Mouse (Mus musculus) hindbrain, postnatal 0 days (tissue): ENCODE measurements at regions not wholly inside any gene's neighbourhood (a gene's known extent, or its start where the extent isn't known, plus 50 kb on each side); places are given as distances from the start of the nearest gene placed in this dataset.
"Not testable (repeated sequence)": the region's sequence is repeated elsewhere in the genome, so short reads cannot be mapped to it uniquely, and the experiment has no call there.

Experiments used
- ATAC-seq: fragments of 200-750 bp; cut with Nextera tagmentation; 2 replicates; pipeline ENCODE4 v1.8.0; 2017; ENCODE audit warnings: mild to moderate bottlenecking, moderate TSS enrichment, moderate library complexity
- DNase-seq: peaks from one replicate; pipeline ENCODE4 v3.0.0-alpha.2; 2015; ENCODE audit warnings: low spot score
- H3K27ac ChIP-seq: fragments of 300-500 bp; sonication (generic); 2 replicates; pipeline ENCODE4 v1.5.1; 2014; ENCODE audit warnings: mild to moderate bottlenecking
- H3K27me3 ChIP-seq: fragments of 300-500 bp; sonication (generic); 2 replicates; pipeline ENCODE4 v1.6.1; 2014; ENCODE audit warnings: low read length, mixed read lengths; ENCODE audit not compliant: insufficient read depth
- H3K36me3 ChIP-seq: fragments of 300-500 bp; sonication (generic); 2 replicates; pipeline ENCODE4 v1.6.1; 2014; ENCODE audit warnings: low read length, mixed read lengths; ENCODE audit not compliant: insufficient read depth
- H3K4me1 ChIP-seq: fragments of 300-500 bp; sonication (generic); 2 replicates; pipeline ENCODE4 v1.6.1; 2014; ENCODE audit warnings: antibody characterized with exemption, low read length, mixed read lengths; ENCODE audit not compliant: insufficient read depth
- H3K4me2 ChIP-seq: fragments of 300-500 bp; sonication (generic); 2 replicates; pipeline ENCODE4 v1.6.1; 2014; ENCODE audit warnings: low read depth, mild to moderate bottlenecking, low read length, moderate library complexity, mixed read lengths
- H3K4me3 ChIP-seq: fragments of 300-500 bp; sonication (generic); 2 replicates; pipeline ENCODE4 v1.5.1; 2014; ENCODE audit warnings: low read length
- H3K9ac ChIP-seq: fragments of 300-500 bp; sonication (generic); replicated peaks from 2 replicates; pipeline ENCODE4 v1.6.1; 2014; ENCODE audit warnings: mild to moderate bottlenecking, low read length, moderate library complexity, mixed read lengths
- H3K9me3 ChIP-seq: fragments of 300-500 bp; sonication (generic); 2 replicates; pipeline ENCODE4 v1.6.1; 2016; ENCODE audit warnings: low read length, mixed read lengths
- CTCF ChIP-seq: IDR thresholded peaks from 2 replicates; pipeline ENCODE4 v1.5.1; 2016; ENCODE audit warnings: antibody characterized with exemption, control low read depth, low read depth
- WGBS: fragments of 180-500 bp; shearing (Covaris S2); extraction: QIAGEN DNeasy Blood & Tissue Kit; methylation state at CpG from one replicate; pipeline ENCODE4 v1.1.7; 2014; 5-methylcytosine and 5-hydroxymethylcytosine counted together

DNA sequence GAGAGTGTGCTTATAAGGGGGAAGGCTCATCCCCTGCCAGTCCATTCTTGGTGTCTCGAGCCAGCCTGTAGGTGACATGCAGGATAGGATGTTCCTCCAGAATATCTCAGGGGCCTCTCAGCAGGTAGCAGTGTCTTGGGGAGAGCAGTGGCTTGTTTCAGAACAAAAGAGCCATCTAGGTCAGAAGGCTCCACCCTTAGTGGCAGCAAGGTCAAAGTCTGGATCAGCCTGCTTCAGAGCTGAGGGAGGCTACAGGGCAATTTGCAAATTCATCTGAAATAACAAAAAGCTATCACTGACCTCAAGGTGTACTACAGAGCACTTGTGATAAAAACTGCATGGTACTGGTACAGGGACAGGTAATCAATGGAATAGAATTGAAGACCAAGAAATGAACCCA is 1679.5 kb downstream of the Stim2 start:
- not testable (repeated sequence) for H3K9me3 ChIP-seq, ATAC-seq, H3K4me3 ChIP-seq, H3K4me1 ChIP-seq, H3K27me3 ChIP-seq, DNase-seq, H3K9ac ChIP-seq, H3K27ac ChIP-seq, H3K36me3 ChIP-seq, H3K4me2 ChIP-seq
- WGBS: 45% methylated on average over 1 of the region's 1 CpGs

DNA sequence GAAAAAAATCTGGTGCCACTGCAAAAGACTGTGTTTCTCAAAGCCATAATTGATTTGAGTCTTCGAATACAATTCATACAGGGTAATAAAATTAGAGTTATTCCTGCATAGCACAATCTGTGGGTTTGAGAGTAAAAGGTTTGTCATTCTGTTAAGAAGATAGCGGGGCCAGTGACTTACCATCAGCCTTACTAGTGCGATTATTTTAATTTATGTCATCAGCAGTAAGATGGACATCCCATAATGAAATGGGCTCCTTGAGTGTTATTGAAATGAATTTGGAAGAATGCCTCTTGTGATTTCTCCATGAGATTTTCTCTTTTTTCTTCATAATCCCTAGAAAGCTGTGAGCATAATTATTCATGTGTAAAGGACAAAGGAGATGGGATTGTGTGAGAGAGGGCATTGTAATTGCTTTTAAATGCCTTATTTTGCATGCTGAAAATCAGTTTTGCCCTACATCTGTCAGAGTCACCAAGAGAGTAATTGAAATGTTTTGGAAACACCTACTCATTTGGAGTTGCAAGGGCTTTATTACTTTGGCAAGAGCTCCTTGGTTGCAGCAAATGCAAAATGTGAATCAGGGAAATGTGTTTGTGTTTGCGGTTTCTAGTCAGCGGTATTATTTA is 1692.9 kb downstream of the Stim2 start:
- Histone ChIP-seq H3K36me3 (no peaks in the 10 kb centered on the region), H3K4me1 (no peaks in the 10 kb centered on the region), H3K27me3 (no peaks in the 10 kb centered on the region), H3K27ac (no peak overlapping the region), H3K9ac (no peak overlapping the region), H3K4me2 (no peak overlapping the region), H3K4me3 (no peak overlapping the region), H3K9me3 (no peaks in the 10 kb centered on the region)
- TF ChIP-seq CTCF: no peak
- WGBS: 75% methylated on average over 5 of the region's 5 CpGs
- DNase-seq (peak; percentile 24), ATAC-seq (no peak)

DNA sequence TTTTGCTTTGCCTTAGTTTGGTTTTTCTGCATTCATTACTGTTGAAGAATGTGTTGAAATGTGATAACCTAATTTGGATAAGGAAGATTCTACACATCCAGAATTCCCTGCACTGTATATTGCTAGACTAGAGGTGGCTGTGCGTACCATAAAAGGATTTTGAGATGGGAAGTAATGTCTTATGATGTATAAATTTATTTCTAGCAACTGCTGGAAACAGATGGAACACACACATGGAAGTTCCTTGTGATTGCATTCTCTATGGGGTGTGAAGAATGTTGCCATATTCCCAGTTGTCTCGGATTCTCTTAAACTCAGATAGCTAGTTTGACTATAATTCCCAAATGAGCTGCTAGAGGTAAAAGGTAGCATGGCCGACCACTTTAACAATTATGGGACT is 1706.2 kb downstream of the Stim2 start:
- Histone ChIP-seq H3K9ac (no peak overlapping the region), H3K4me1 (no peaks in the 10 kb centered on the region), H3K27ac (no peak overlapping the region), H3K36me3 (no peaks in the 10 kb centered on the region), H3K4me3 (no peak overlapping the region), H3K4me2 (no peak overlapping the region), H3K27me3 (no peaks in the 10 kb centered on the region), H3K9me3 (no peaks in the 10 kb centered on the region)
- WGBS: 88% methylated on average over 3 of the region's 3 CpGs
- DNase-seq: no peak
- TF ChIP-seq CTCF: no peak
- no peak for ATAC-seq

DNA sequence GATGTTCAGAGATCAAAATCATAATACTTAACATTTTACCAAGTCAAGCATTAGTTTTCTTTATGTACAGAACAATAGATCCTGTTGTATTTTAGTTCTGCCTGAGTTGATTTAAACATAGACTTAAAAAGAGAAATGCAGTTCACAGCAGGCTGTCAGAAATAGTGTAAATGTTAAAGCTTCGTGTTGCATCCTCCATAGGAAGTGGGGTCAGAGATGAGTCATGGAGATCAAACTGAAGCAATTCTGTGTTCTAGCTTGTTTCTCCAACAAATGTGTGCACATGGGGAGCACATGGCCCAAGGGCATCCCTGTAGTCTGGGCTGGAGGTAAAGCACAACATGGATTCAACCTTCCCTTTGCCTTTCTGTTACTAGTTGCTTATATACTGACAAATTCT is 1713.5 kb downstream of the Stim2 start:
- no peak overlapping the region for H3K4me2 ChIP-seq
- no peak for ATAC-seq
- 18% methylated on average over 1 of the region's 1 CpGs for WGBS

DNA sequence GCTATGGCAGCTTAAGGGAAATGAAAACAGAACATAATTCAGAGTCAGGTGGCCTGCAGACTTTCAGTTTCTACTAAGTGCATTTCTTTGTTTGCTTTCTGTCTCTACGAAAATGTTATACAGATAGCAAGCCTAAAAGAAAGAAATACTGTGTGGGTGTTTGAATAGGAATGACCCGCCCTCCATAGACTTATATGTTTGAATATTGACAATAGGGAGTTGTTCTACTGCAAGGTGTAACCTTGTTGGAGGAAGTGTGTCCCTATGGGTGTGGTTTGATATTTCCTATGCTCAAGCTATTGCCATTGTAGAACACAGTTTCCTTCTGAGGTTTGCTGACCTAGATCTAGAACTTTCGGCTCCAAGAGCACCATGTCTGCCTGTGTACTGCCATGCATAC is 1736.8 kb downstream of the Stim2 start:
- Histone ChIP-seq H3K4me2 (no peak overlapping the region), H3K4me3 (no peak overlapping the region), H3K9me3 (no peaks in the 10 kb centered on the region), H3K9ac (no peak overlapping the region), H3K4me1 (no peaks in the 10 kb centered on the region), H3K27me3 (no peaks in the 10 kb centered on the region), H3K36me3 (no peaks in the 10 kb centered on the region), H3K27ac (no peak overlapping the region)
- WGBS: 80% methylated on average over 3 of the region's 3 CpGs
- DNase-seq: no peak
- no peak for ATAC-seq
- no peak for TF ChIP-seq CTCF

More for the DNA sequence above, 1713.5 kb downstream of the Stim2 start:
- DNase-seq: no peak
- H3K27me3 ChIP-seq: no peaks in the 10 kb centered on the region
- no peaks in the 10 kb centered on the region for H3K4me1 ChIP-seq
- no peak overlapping the region for H3K9ac ChIP-seq
- H3K4me3 ChIP-seq: no peak overlapping the region
- H3K9me3 ChIP-seq: no peaks in the 10 kb centered on the region
- TF ChIP-seq CTCF: no peak
- no peak overlapping the region for H3K27ac ChIP-seq
- H3K36me3 ChIP-seq: no peaks in the 10 kb centered on the region

DNA sequence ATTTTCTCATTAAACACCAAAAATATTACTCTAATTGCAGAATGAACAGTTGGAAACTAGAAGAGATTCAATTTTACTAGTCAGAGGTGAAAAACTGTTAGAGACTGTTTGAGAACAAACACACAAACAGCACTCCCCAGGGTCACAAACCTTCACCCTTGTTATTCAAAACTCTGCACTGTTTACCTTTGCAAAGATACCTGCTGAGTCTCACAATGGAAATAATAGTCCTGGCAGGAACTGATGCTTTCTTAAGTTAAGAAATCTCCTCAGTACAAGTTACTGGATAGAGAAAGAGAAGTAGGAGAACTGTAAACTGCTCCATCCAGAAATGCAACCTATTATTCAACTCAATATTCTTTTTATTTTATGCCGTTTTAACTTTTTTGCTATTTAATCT is 1763.5 kb downstream of the Stim2 start:
- DNase-seq (no peak), ATAC-seq (no peak)
- Histone ChIP-seq H3K9me3 (no peaks in the 10 kb centered on the region), H3K4me2 (no peak overlapping the region), H3K9ac (no peak overlapping the region), H3K27me3 (no peaks in the 10 kb centered on the region), H3K36me3 (no peaks in the 10 kb centered on the region), H3K4me1 (no peaks in the 10 kb centered on the region), H3K4me3 (no peak overlapping the region), H3K27ac (no peak overlapping the region)
- WGBS: 92% methylated on average over 1 of the region's 1 CpGs
- TF ChIP-seq CTCF: no peak

DNA sequence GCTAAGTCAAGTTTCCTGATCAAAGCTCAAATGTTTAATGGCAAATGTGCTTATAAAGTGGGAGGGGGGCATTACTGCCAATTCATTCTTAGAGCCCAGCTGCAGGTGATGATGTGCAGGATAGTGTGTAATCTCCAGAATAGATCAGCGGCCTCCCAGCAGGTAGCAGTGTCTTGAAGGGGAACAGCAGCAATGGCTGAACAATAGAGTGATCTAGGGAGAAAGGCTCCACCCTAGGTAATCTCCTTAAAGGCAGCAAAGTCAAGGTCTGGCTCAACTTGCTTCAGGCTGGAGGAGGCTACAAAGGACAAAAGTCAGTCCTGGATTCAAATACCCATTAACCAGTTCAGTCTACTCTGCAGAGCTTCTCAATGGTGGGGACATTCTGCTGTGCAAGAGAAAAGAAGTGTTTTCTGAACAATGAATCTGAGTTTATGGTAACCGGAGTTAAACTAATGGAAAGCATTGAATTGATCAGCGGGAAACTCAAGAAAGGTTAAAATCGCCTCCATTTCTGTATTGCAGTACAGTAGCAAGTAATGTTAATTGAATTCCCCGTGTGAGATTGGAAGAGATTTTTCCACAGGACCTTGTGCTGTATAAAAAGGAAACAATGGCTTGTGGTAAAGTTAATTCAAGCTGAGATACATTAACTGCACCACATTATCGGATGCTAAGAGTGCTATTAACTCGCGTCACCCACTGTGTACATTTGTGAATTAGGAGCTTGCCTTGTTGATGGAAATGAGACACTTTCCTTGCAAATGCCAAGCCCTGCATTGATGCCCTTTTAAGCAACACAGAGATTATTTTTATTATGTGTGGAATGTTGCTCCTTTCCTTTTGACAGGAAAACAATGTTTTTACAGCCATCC is 1793.7 kb downstream of the Stim2 start:
- DNase-seq (peak; percentile 2), ATAC-seq (no peak)
- Histone ChIP-seq H3K9ac (no peak overlapping the region), H3K4me1 (no peaks in the 10 kb centered on the region), H3K4me3 (no peak overlapping the region), H3K27me3 (no peaks in the 10 kb centered on the region), H3K4me2 (no peak overlapping the region), H3K27ac (no peak overlapping the region), H3K36me3 (no peaks in the 10 kb centered on the region), H3K9me3 (no peaks in the 10 kb centered on the region)
- no peak for TF ChIP-seq CTCF
- WGBS: 52% methylated on average over 8 of the region's 8 CpGs
